Mouse (Mus musculus) lung, adult 2 months (tissue): ENCODE data around the gene Edc4. TPM values are rescaled to one million over a fixed set of nuclear protein-coding genes. Genes with fewer than 3 reads are reported as not detected.

Source experiments
- DNase-seq: peaks from one replicate; pipeline ENCODE4 v3.0.0; 2022
- H3K4me1 ChIP-seq: fragments of 200-500 bp; 2 replicates; pipeline ENCODE4 v1.6.1; 2011; ENCODE audit warnings: low read length; ENCODE audit not compliant: control insufficient read depth, insufficient read depth
- H3K4me3 ChIP-seq: fragments of 200-500 bp; replicated peaks from 2 replicates; pipeline ENCODE3; 2011; ENCODE audit warnings: low read depth, mild to moderate bottlenecking, control low read depth, low read length; ENCODE audit errors: extremely low read depth
- CTCF ChIP-seq: fragments of 200-500 bp; IDR thresholded peaks from 2 replicates; pipeline ENCODE4 v1.5.1; 2011; ENCODE audit warnings: mild to moderate bottlenecking, low read length, control low read depth; ENCODE audit not compliant: insufficient read depth
- POLR2A ChIP-seq: fragments of 200-500 bp; IDR thresholded peaks from 2 replicates; pipeline ENCODE4 v1.6.1; 2011; ENCODE audit warnings: low read depth, mild to moderate bottlenecking, control low read depth, low read length, borderline replicate concordance; ENCODE audit errors: extremely low read depth
- WGBS: fragments of 180-500 bp; shearing (Covaris S2); methylation state at CpG from one replicate; pipeline ENCODE4 v1.1.7; 2018; 5-methylcytosine and 5-hydroxymethylcytosine counted together
- polyA plus RNA-seq: library from polyadenylated mRNA; depleted of rRNA; stranded (reverse); fragments of >200 nt; gene quantifications from 2 replicates; pipeline ENCODE4 v1.2.3, GENCODE M21; 2012

Gene Edc4
- polyA plus RNA-seq, 1 experiment, result 90.9 TPM

- H3K4me3 ChIP-seq, result no peak within 1 kb of the TSS
- H3K4me1 ChIP-seq, result peaks cover 13% of the 10 kb centered on the region
- WGBS, result 85% methylated on average over 3 of the region's 3 CpGs
- no peak for TF ChIP-seq CTCF
- TF ChIP-seq POLR2A, result no peak
- no peak for DNase-seq
Observed at GRCm38 (mm10) chr8:105853178-105853577, 27.5 kb upstream of the Edc4 start, which contains the start of gene Cenpt. Cenpt (minus strand) TSS chr8:105853278.

DNA sequence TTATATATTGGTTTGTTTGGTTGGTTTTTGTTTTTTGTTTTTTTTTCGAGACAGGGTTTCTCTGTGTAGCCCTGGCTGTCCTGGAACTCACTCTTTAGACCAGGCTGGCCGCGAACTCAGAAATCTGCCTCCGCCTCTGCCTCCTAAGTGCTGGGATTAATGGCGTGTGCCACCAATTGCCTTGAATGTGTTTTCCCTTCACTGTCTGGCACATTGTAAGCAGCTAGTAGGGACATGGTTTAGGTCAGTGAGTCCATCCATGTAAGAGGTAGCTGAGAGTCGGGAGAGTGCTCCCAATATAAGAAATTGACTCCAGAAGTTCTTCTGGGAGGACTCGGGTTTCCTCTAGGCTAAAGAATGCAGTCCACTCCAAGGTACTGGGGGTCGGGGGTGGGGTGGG, 26.4 kb upstream of the Edc4 start:
- TF ChIP-seq POLR2A, result no peak
- TF ChIP-seq CTCF, result 0 out of 2 replicates have a peak, but pooled peaks have one; percentile 11
- Histone ChIP-seq H3K4me1 (peaks cover 13% of the 10 kb centered on the region), H3K4me3 (no peak overlapping the region)
- 29% methylated on average over 8 of the region's 8 CpGs for WGBS
- no peak for DNase-seq

DNA sequence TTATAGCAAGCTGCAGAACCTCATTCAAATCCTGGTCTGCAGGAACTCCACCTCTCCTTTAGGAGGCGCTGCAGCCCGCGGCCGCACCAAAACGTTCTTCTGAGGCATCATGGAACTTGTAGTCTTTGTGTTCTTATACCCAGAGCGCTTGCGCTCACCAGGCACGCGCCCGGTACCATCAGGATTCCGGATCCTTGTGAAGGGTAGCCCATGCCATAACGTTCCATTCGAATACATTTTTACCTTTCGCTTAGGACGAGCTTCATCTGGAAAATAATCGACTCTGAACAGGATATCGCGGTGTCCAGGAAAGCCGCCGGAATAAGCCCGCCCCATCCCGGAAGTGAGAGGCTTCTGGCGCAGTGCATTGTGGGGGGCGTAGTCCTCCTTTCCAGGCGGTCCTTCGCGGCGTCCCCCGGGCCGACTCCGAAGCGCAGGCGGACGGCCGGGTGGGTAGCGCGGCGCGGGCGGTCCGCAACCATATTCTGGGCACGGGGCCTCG, 25.9 kb upstream of the Edc4 start, which contains the start of gene Thap11:
Gene Thap11, plus strand, starts transcription at position 418 of the 502 bp plus-strand sequence.
- peak; percentile 79 for TF ChIP-seq CTCF
- TF ChIP-seq POLR2A, result no peak

GRCm38 (mm10) chr8:105855248-105856167, 25.2 kb upstream of the Edc4 start:
- Histone ChIP-seq H3K4me3 (peak overlapping the region; percentile 92), H3K4me1 (peaks cover 13% of the 10 kb centered on the region)
- no peak for DNase-seq
- TF ChIP-seq CTCF (no peak), POLR2A (0 out of 2 replicates have a peak, but pooled peaks have one; percentile 19)
- WGBS, result under 1% methylated on average over 71 of the region's 71 CpGs

More for the DNA sequence above, 25.9 kb upstream of the Edc4 start, which contains the start of gene Thap11:
- Histone ChIP-seq H3K4me1 (peaks cover 13% of the 10 kb centered on the region), H3K4me3 (peak within 1 kb of the TSS; percentile 92)
- WGBS, result under 1% methylated on average over 42 of the region's 43 CpGs
- DNase-seq, result peak; percentile 95

GRCm38 (mm10) chr8:105856168-105856835, 24.4 kb upstream of the Edc4 start:
- TF ChIP-seq POLR2A, result no peak
- TF ChIP-seq CTCF, result no peak
- DNase-seq, result no peak
- WGBS, result 11% methylated on average over 15 of the region's 15 CpGs
- Histone ChIP-seq H3K4me3 (peak overlapping the region; percentile 92), H3K4me1 (peaks cover 17% of the 10 kb centered on the region)

DNA sequence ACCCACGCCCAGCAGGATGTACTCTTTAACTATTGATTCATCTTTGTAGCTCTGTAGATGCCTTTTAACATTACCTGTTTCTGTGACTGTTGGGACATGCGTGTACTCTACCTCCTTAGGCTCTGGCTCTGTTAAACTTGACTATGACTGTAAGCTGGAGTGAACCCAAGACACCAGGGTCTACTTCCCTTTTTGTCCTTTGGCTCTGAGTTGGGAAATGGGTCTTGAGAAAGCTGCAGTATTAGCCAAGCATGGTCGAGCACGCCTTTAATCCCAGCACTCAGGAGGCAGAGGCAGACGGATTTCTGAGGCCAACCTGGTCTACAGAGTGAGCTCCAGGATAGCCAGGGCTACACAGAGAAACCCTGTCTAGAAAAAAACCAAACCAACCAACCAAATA, 22.2 kb upstream of the Edc4 start:
- H3K4me1 ChIP-seq, result peaks cover 18% of the 10 kb centered on the region
- WGBS, result 84% methylated on average over 5 of the region's 5 CpGs
- TF ChIP-seq POLR2A (no peak), CTCF (no peak)
- H3K4me3 ChIP-seq, result no peak overlapping the region
- DNase-seq, result no peak

- Histone ChIP-seq H3K4me1 (peaks cover 18% of the 10 kb centered on the region), H3K4me3 (no peak overlapping the region)
- 63% methylated on average over 5 of the region's 5 CpGs for WGBS
- no peak for DNase-seq
- TF ChIP-seq CTCF (no peak), POLR2A (no peak)
Observed at GRCm38 (mm10) chr8:105859314-105859713, 21.4 kb upstream of the Edc4 start.

GRCm38 (mm10) chr8:105860143-105860981, 20.3 kb upstream of the Edc4 start, which contains the start of gene Nutf2:
Nutf2 (plus strand) TSS chr8:105860580.
- H3K4me1 ChIP-seq, result peaks cover 18% of the 10 kb centered on the region
- peak; percentile 52; the same call in 1 of the 2 replicates for TF ChIP-seq POLR2A
- TF ChIP-seq CTCF, result no peak
- WGBS, result 0% methylated on average over 45 of the region's 59 CpGs
- peak within 1 kb of the TSS; percentile 82 for H3K4me3 ChIP-seq
- DNase-seq, result peak; percentile 87

DNA sequence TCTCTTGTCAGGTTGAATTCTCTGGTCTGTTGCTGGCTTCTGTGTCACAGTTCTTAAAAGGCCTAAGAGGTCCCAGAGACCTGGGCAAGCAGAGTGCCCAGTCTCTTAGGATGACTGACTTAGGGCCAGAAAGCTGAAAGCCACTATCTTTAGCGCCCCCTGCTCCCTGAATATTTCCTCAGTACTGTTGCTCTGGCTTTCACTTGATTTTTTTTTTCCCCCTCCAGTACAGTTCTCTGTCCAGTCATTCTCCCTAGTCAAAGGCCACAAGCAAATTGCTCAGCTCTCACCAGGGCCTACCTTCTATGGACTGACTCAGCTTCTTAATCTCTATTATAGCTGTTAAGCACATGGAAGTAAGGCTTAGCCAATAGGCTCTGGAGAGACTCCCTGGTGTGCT, 18.7 kb upstream of the Edc4 start:
- TF ChIP-seq POLR2A (no peak), CTCF (no peak)
- H3K4me1 ChIP-seq, result peaks cover 7% of the 10 kb centered on the region
- no peak for DNase-seq
- H3K4me3 ChIP-seq, result no peak overlapping the region
- 8% methylated on average over 1 of the region's 1 CpGs for WGBS
